Mouse (Mus musculus) limb, embryonic 11.5 days (tissue): ENCODE measurements at regions not wholly inside any gene's neighbourhood (a gene's known extent, or its start where the extent isn't known, plus 50 kb on each side); places are given as distances from the start of the nearest gene placed in this dataset.

Experiments
- ATAC-seq: fragments of 200-750 bp; cut with Nextera tagmentation; 2 replicates; pipeline ENCODE4 v1.8.0; 2017; ENCODE audit warnings: low read depth; ENCODE audit not compliant: insufficient number of reproducible peaks, low FRiP score, low TSS enrichment
- DNase-seq: peaks from one replicate; pipeline ENCODE4 v3.0.0-alpha.2; 2015; ENCODE audit warnings: low spot score
- H3K27ac ChIP-seq: fragments of 300-500 bp; sonication (generic); replicated peaks from 2 replicates; pipeline ENCODE4 v1.5.1; 2014; ENCODE audit warnings: low read depth, mild to moderate bottlenecking, low read length
- H3K27me3 ChIP-seq: fragments of 300-500 bp; sonication (generic); 2 replicates; pipeline ENCODE4 v1.6.1; 2014; ENCODE audit warnings: mild to moderate bottlenecking, low read length, mixed read lengths; ENCODE audit not compliant: control insufficient read depth, insufficient read depth
- H3K36me3 ChIP-seq: fragments of 300-500 bp; sonication (generic); 2 replicates; pipeline ENCODE4 v1.6.1; 2014; ENCODE audit warnings: mild to moderate bottlenecking, low read length, moderate library complexity, mixed read lengths; ENCODE audit not compliant: control insufficient read depth, insufficient read depth
- H3K4me1 ChIP-seq: fragments of 300-500 bp; sonication (generic); 2 replicates; pipeline ENCODE4 v1.6.1; 2014; ENCODE audit warnings: low read length, mixed read lengths; ENCODE audit not compliant: control insufficient read depth, insufficient read depth
- H3K4me2 ChIP-seq: fragments of 300-500 bp; sonication (generic); 2 replicates; pipeline ENCODE4 v1.6.1; 2014; ENCODE audit warnings: low read depth, mild to moderate bottlenecking, moderate library complexity; ENCODE audit not compliant: severe bottlenecking
- H3K4me3 ChIP-seq: fragments of 300-500 bp; sonication (generic); 2 replicates; pipeline ENCODE4 v1.5.1; 2014; ENCODE audit warnings: low read depth, low read length
- H3K9ac ChIP-seq: fragments of 300-500 bp; sonication (generic); 2 replicates; pipeline ENCODE4 v1.6.1; 2014; ENCODE audit warnings: mild to moderate bottlenecking, low read length
- H3K9me3 ChIP-seq: fragments of 300-500 bp; sonication (generic); 2 replicates; pipeline ENCODE4 v1.6.1; 2016; ENCODE audit warnings: low read length; ENCODE audit not compliant: control insufficient read depth
- WGBS: fragments of 180-500 bp; shearing (Covaris S2); extraction: QIAGEN DNeasy Blood & Tissue Kit; methylation state at CpG from one replicate; pipeline ENCODE4 v1.1.7; 2014; 5-methylcytosine and 5-hydroxymethylcytosine counted together

- no peaks in the 10 kb centered on the region for H3K36me3 ChIP-seq
- no peaks in the 10 kb centered on the region for H3K4me1 ChIP-seq
- DNase-seq: no peak
- H3K9ac ChIP-seq: no peak overlapping the region
- no peak overlapping the region for H3K4me2 ChIP-seq
- ATAC-seq: no peak
- WGBS: 79% methylated on average over 4 of the region's 4 CpGs
- no peak overlapping the region for H3K4me3 ChIP-seq
- no peak overlapping the region for H3K27ac ChIP-seq
- H3K27me3 ChIP-seq: no peaks in the 10 kb centered on the region
- no peaks in the 10 kb centered on the region for H3K9me3 ChIP-seq
These were observed 1913.2 kb downstream of the 9330182O14Rik start for GRCm38 (mm10) chr15:42047088-42047976.

GRCm38 (mm10) chr15:42056772-42057171, 1922.6 kb downstream of the 9330182O14Rik start:
- no peaks in the 10 kb centered on the region for H3K9me3 ChIP-seq
- no peaks in the 10 kb centered on the region for H3K36me3 ChIP-seq
- no peak overlapping the region for H3K4me3 ChIP-seq
- H3K9ac ChIP-seq: no peak overlapping the region
- ATAC-seq (peak; percentile 39; the same call in 1 of the 2 replicates), DNase-seq (peak; percentile 50)
- H3K27me3 ChIP-seq: no peaks in the 10 kb centered on the region
- 31% methylated on average over 3 of the region's 3 CpGs for WGBS
- no peak overlapping the region for H3K4me2 ChIP-seq
- H3K27ac ChIP-seq: no peak overlapping the region
- H3K4me1 ChIP-seq: no peaks in the 10 kb centered on the region

DNA sequence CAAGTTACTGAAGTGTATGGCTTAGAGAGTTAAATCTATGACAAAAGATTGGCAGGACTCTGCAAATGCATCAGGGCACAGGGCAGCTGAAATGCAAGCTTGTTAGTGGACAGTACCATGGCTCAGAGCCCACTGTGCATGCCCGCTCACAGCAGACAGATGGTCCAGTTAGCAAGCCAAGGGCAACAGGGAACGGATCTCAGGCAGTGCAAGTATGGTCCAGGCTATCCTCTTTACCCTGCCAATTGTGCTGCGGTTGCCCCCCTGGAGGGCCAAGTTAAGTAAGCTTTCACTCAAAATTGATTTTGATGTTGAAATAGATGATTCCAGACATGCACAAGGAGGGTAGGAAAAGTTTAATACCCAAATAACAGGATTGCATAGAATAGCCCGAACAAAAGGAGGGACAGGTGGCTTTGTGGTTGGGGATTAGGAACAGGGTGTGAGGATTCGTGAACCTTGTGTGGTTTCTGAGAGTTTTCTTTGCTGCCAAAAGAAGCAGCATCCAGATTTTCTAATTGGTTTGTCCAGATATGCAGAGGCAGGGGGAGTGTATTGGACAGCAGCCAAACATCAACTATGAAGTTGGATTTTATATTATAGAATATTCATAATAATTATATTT, 1934.2 kb downstream of the 9330182O14Rik start:
- 91% methylated on average over 5 of the region's 5 CpGs for WGBS
- Histone ChIP-seq H3K9ac (no peak overlapping the region), H3K4me2 (no peak overlapping the region), H3K27ac (no peak overlapping the region), H3K27me3 (no peaks in the 10 kb centered on the region), H3K9me3 (no peaks in the 10 kb centered on the region), H3K36me3 (no peaks in the 10 kb centered on the region), H3K4me3 (no peak overlapping the region), H3K4me1 (no peaks in the 10 kb centered on the region)
- ATAC-seq: no peak
- no peak for DNase-seq

DNA sequence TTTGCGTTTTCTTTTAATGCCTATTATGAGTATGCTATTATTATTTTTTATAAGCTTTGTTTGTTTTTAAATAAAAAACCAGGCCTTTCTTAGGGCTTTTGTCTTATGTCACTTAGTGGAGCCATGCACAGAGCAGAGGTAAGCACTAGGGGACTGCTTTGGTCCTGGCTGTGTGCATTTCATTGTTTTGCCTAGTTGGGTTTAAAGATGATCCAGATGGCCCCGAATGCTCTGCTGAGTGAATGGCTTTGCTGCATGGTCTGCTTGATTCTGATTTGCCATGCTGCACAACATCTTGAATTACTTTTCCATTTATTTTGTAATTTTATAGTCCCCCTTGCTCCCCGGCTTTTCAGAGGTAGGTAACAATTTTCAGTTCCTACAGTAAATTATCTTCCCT, 1934.9 kb downstream of the 9330182O14Rik start:
- no peak overlapping the region for H3K27ac ChIP-seq
- H3K27me3 ChIP-seq: no peaks in the 10 kb centered on the region
- DNase-seq: no peak

GRCm38 (mm10) chr15:42073486-42073885, 1939.3 kb downstream of the 9330182O14Rik start:
- Histone ChIP-seq H3K4me1 (no peaks in the 10 kb centered on the region), H3K27ac (no peak overlapping the region), H3K9ac (no peak overlapping the region), H3K4me3 (no peak overlapping the region), H3K4me2 (no peak overlapping the region), H3K9me3 (no peaks in the 10 kb centered on the region), H3K36me3 (no peaks in the 10 kb centered on the region), H3K27me3 (no peaks in the 10 kb centered on the region)
- DNase-seq: no peak
- ATAC-seq: no peak

More for the DNA sequence above, 1934.9 kb downstream of the 9330182O14Rik start:
- WGBS: 63% methylated on average over 3 of the region's 3 CpGs
- Histone ChIP-seq H3K4me1 (no peaks in the 10 kb centered on the region), H3K4me3 (no peak overlapping the region), H3K36me3 (no peaks in the 10 kb centered on the region), H3K9me3 (no peaks in the 10 kb centered on the region), H3K9ac (no peak overlapping the region), H3K4me2 (no peak overlapping the region)
- ATAC-seq: no peak

DNA sequence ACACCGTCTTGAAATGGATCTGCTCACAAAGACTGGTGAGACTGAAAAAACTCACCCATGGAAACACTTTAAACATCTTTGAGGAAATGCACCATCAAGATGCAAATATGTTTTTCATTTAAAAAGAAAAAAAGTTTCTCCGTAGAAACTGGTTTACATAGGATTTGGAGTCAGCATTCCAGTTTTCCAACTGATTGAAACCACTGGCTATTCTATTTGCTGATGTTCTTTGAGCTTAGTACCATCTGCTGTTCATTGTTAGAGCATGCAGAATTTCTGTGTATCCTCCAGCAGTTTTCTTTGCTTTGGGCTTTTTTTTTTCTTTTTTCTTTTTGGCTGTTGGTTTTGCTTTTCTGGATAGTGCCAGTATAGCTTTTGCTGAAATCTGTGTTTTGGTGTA, 1948.3 kb downstream of the 9330182O14Rik start:
- H3K27me3 ChIP-seq: no peaks in the 10 kb centered on the region
- no peaks in the 10 kb centered on the region for H3K9me3 ChIP-seq
- no peaks in the 10 kb centered on the region for H3K4me1 ChIP-seq
- 70% methylated on average over 2 of the region's 2 CpGs for WGBS
- H3K4me3 ChIP-seq: no peak overlapping the region
- DNase-seq (no peak), ATAC-seq (no peak)
- no peaks in the 10 kb centered on the region for H3K36me3 ChIP-seq
- no peak overlapping the region for H3K4me2 ChIP-seq
- H3K9ac ChIP-seq: no peak overlapping the region
- no peak overlapping the region for H3K27ac ChIP-seq

- ATAC-seq: no peak
- 29% methylated on average over 2 of the region's 2 CpGs for WGBS
- Histone ChIP-seq H3K4me2 (no peak overlapping the region), H3K9me3 (no peaks in the 10 kb centered on the region), H3K27ac (no peak overlapping the region), H3K27me3 (no peaks in the 10 kb centered on the region), H3K36me3 (no peaks in the 10 kb centered on the region), H3K4me1 (no peaks in the 10 kb centered on the region), H3K9ac (no peak overlapping the region), H3K4me3 (no peak overlapping the region)
- DNase-seq: no peak
These were observed 1966.6 kb downstream of the 9330182O14Rik start for GRCm38 (mm10) chr15:42100730-42101129.

DNA sequence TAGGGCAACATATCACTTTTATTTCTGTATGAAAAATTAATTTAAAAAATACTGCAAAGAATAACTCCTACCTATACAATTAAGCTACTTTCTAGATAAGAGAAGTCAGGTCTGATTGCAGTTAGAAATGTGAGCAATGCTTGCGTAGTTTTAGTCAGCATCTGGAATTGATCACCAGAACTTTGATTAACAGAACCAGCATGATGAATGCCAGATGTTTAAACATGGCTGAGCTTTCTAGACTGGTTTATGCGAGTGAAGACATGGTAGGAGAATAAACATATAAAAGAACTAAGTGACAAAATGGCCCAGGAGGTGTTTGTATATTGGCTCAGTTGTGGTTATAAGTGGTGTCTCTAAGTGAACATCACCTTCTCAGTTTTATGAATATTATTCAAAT, 1970.7 kb downstream of the 9330182O14Rik start:
- H3K4me2 ChIP-seq: no peak overlapping the region
- WGBS: 9% methylated on average over 2 of the region's 2 CpGs
- ATAC-seq: peak; percentile 79; the same call in 1 of the 2 replicates

More for the DNA sequence above, 1970.7 kb downstream of the 9330182O14Rik start:
- Histone ChIP-seq H3K27ac (no peak overlapping the region), H3K9me3 (no peaks in the 10 kb centered on the region), H3K27me3 (no peaks in the 10 kb centered on the region), H3K4me1 (no peaks in the 10 kb centered on the region), H3K9ac (no peak overlapping the region), H3K4me3 (no peak overlapping the region), H3K36me3 (no peaks in the 10 kb centered on the region)
- DNase-seq: no peak
